Mouse (Mus musculus) gastrocnemius, postnatal 14 days (tissue): ENCODE results near the gene Nr0b2. TPM values are rescaled to one million over a fixed set of nuclear protein-coding genes. Genes with fewer than 3 reads are reported as not detected.

ENCODE experiments used
- DNase-seq: peaks from one replicate; pipeline ENCODE4 v3.0.0; 2021; ENCODE audit warnings: mixed read lengths
- intact Hi-C: fragments of 180-260 bp; cut with DNase I; formaldehyde crosslinking; loops from one replicate; pipeline ENCODE4 v1.15.1; 2025; ENCODE audit warnings: low total_unique reads
- microRNA-seq, 2 experiments: library from miRNA; unstranded; fragments of <30 nt; microRNA quantifications; one replicate each; pipeline ENCODE4 v1.2.0; 2021
- total RNA-seq, 2 experiments: library from RNA; stranded (reverse); gene quantifications; 2 replicates each; pipeline ENCODE4 v1.2.3; 2021

Gene Nr0b2
- total RNA-seq, 2 experiments from 2014 or later = not detected

GRCm38 (mm10) chr4:133601721-133602218 is 48.6 kb downstream of the Nr0b2 start, which contains the start of gene Sfn:
TSS of gene Sfn (minus strand) at chr4:133602168.
- intact Hi-C loops = no loop called here
- DNase-seq = peak; percentile 54

DNA sequence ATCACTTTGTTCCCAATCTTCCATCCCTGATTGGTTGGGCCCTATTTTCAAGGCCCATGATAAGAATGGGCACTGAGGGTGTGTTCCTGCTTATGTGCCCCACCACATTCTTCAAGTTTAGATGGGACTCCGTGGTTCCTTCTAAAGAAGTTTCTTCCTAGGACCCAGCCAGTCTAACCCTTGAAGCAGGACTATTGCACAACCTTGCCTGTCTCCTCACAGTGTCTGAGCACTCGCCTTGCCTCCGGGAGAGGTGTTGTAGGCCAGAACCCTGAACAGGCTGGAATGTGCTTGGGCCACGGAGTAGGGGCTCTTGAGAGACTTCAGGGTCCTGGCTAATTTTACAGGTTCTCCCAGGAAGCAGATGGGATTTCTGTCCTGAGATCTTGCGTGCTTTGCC is 49.9 kb downstream of the Nr0b2 start:
- intact Hi-C loops = no loop called here
- DNase-seq = no peak

DNA sequence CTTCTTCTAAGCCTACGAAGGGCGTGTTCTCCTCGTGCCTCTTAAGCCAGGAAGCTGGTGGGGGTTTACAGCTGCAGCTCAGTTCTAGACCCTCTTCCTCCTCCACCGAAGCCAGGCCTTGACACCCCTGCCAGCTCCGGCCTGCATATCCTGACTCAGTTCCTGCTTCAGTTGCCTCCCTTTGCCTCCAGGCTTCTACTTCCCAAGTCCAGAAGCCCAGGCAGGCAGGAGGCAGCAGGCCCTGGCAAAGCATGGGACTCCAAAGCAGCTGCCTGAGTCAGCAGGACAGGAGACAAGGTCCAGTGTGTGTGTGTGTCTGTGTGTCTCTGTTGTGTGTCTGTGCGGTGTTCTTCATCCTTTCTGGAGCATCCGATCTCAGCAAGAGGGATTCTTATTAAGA is 51.0 kb downstream of the Nr0b2 start:
- DNase-seq = no peak
- intact Hi-C loops = no loop called here

GRCm38 (mm10) chr4:133604856-133605255 is 51.7 kb downstream of the Nr0b2 start:
- DNase-seq = no peak
- intact Hi-C loops = no loop called here

GRCm38 (mm10) chr4:133605330-133605729 is 52.2 kb downstream of the Nr0b2 start:
- DNase-seq = no peak
- intact Hi-C loops = no loop called here

Small RNA genes lying within 50 kb of the gene (microRNA-seq; reads per million reads assigned to microRNA genes)
- gene Gm23158 = 0 reads per million in 2 experiments

Other genes starting within 250 kb of the Nr0b2 start
- gene Wdtc1, start 199.9 kb upstream of the Nr0b2 start, total RNA-seq = 10 to 100 TPM; 49.4 to 54.9 TPM
- gene Slc9a1, start 183.7 kb upstream of the Nr0b2 start, total RNA-seq = 10 to 100 TPM in 1 of 2 experiments, 1 to 10 TPM in 1; 10.0 to 12.8 TPM
- 1 to 10 TPM in 1 of 2 experiments, under 1 TPM in 1; 0.21 to 1.0 TPM for gene Tent5b, start 73.2 kb upstream of the Nr0b2 start, total RNA-seq
- 1 to 10 TPM; 1.1 to 1.7 TPM for gene Trnp1, start 54.8 kb upstream of the Nr0b2 start, total RNA-seq
- not detected for gene Kdf1, start 34.4 kb upstream of the Nr0b2 start, total RNA-seq
- gene Nudc, start 7.4 kb upstream of the Nr0b2 start, total RNA-seq = 10 to 100 TPM; 49.4 to 51.3 TPM
- gene Gpatch3, start 21.4 kb downstream of the Nr0b2 start, total RNA-seq = 1 to 10 TPM; 2.3 to 4.2 TPM
- 1 to 10 TPM; 5.1 to 5.4 TPM for gene Gpn2, start 31.0 kb downstream of the Nr0b2 start, total RNA-seq
- gene Sfn, start 48.8 kb downstream of the Nr0b2 start, total RNA-seq = 1 to 10 TPM; 1.4 to 1.6 TPM
- gene Zdhhc18, start 96.8 kb downstream of the Nr0b2 start, total RNA-seq = 10 to 100 TPM; 18.2 to 26.4 TPM
- 1 to 10 TPM; 9.4 to 9.9 TPM for gene Pigv, start 119.3 kb downstream of the Nr0b2 start, total RNA-seq
- 10 to 100 TPM; 22.3 to 27.3 TPM for gene Arid1a, start 203.4 kb downstream of the Nr0b2 start, total RNA-seq